Mouse (Mus musculus): Measurements from ENCODE around the gene Olfr1221.
"Not testable (repeated sequence)": the region's sequence is repeated elsewhere in the genome, so short reads cannot be mapped to it uniquely, and the experiment has no call there.

Olfr1221 gene

DNA sequence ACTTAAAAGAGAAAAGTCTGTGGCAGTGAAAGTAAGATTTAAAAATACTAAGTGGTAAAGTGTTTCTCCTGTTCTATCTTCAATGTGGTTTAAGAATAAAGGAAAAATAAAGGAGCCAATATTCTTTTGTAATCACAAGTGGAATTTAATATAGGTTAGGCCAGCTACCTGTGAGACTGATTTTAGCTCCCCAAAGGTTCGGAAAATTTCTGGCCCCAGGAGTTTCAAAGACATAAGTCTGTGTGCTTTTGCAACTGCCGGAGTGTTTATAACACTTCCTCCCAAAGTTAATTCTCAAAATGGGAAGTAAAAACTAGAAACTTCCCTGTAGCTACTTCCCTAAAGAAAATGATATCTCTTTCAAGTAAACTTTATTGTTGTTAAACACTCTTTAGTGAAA, at the start of gene Olfr1221:
Gene Olfr1221, minus strand, starts transcription at position 101 of the 400 bp plus-strand sequence.
- DNase-seq (ENCODE audit: low spot score in 2 of 2), result no peak

DNA sequence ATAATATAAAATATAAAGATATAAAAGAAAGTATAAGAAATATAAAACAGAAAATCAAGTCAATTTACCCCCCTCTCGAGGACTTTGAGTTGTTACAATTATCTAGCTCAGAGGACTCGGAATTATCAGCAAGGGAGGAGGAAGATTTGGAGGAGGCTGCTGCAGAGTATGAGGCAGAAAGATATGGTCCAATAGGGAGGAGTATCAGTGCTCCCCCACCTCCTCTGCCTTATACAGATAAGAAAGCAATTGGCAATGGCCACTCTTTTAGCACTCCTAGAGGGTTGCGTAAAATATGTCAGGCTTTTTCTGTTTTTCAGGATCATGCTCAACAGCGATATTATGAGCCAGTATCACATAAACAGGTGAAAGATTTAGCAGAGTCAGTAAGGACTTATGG, 47.6 kb upstream of the Olfr1221 start:
- not testable (repeated sequence) for DNase-seq (ENCODE audit: low spot score in 2 of 2)

DNA sequence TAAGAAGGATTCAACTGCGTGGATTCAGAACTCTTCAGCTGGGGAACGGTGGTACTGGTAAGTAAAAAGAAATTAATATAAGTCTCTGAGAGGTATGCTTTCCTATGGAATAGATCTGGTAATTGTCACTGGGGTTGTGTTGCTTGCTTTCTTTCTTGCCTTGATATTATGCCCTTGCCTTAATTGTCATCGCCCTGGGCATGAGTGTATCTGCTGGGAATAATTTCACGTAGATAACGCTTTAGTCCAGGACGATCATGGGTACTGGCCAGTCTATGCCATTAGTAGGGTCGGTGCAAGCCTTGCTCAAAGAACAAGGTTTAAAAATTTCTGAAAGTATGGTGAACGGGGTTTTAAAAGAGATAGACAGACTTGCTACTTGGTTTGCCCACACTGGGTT, 46.9 kb upstream of the Olfr1221 start, which contains the start of gene Olfr1224-ps1:
Gene Olfr1224-ps1, minus strand, starts transcription at position 101 of the 400 bp plus-strand sequence.
- not testable (repeated sequence) for DNase-seq (ENCODE audit: low spot score in 2 of 2)

DNA sequence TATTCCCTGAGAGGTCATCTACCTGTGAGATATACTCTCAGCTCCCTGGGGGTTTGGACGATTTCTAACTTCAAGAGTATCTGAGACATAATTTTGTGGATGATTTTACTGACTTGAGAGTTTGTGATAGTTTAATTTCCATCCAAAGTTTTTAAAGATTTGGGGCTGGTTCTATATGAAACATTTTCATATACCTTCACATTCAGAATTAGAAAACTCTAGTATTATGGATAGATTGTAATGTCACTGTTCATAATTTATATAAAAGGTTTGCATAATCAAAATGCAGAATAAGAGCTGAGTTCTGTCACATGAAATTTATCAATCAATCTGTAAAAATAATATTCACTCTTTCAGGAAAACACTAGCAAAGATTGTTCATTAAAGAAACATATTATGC, 34.4 kb upstream of the Olfr1221 start, which contains the start of gene Olfr1223:
Gene Olfr1223, minus strand, starts transcription at position 101 of the 400 bp plus-strand sequence.
- DNase-seq (ENCODE audit: low spot score in 2 of 2), result no peak

DNA sequence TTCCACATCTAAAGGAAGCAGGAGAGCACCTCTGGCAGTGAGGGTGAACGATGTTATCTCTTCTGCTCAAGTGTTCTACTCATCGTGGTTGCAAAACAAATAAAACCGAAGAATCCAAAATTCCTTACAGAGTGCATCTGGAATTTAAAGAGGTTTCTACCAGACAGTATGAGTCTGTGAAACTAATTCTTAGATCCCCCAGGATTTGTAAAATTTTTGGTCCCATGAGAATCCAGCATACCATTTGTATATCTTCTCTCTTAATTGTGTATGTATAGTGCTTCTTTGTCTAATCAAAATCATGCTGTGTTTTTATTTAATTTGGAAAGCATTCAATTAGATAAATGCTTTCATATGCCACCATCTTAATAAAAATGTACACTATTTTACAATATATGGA, 15.9 kb upstream of the Olfr1221 start, which contains the start of gene Olfr1222:
Gene Olfr1222, minus strand, starts transcription at position 101 of the 400 bp plus-strand sequence.
- DNase-seq (ENCODE audit: low spot score in 2 of 2), result no peak

DNA sequence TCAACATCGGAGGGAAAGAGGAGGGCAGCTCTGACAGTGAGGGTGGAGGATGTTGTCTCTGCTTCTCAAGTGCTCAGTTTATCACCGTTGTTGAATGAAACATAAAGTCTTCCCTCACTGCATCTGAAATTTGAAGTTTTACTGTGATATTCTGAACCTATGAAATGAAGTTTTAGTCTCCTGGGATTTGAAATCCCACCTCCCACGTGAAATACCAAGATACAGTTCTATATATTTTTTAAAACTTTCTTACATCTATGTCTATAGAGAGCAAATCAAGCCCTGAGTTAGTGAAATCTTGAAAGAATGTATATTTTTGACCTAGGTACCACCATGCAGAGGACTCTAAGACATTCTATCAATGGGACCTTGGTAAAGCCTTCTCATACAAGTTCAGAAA, 10.3 kb downstream of the Olfr1221 start, which contains the start of gene Olfr1220:
Gene Olfr1220, minus strand, starts transcription at position 101 of the 400 bp plus-strand sequence.
- DNase-seq (ENCODE audit: low spot score in 2 of 2), result no peak

DNA sequence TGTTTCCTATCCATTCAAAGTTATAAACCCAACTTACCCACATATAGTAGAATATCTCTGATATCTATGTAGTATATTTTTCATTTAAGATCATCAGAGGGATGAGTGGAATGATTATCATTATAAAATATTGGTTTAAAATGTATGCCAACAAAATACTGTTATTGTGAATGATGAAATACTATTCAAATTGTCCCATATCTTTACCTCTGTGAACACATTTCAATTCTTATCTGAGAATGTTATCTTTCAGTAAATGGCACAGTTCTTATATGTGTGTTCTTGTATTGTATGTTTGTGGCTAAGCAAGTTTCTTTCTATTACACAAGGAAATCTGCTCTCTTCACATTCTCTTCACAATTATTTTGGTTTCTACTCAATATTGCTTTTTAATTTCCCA, 11.4 kb downstream of the Olfr1221 start:
- no peak for DNase-seq (ENCODE audit: low spot score in 2 of 2)

DNA sequence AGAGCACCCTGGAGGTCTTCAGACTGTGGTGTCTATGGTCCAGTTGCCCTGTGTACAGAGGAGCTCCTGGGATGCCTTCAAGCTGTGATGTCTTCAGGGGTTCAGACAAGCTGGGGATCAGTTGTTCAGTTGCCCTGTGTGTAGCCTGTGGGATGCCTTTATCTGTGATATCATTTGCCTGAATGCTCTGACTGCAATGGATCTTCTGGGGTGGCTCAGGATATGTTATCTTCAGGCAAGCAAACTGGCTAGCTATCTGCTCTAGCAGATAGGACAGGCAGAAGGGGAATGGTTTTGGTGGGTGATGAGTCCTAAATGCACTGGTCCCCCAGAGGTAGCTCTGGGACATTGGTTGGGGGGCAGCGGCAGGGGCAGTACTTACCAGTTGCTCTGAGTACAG, 23.2 kb downstream of the Olfr1221 start:
- DNase-seq (ENCODE audit: low spot score in 2 of 2), result no peak

DNA sequence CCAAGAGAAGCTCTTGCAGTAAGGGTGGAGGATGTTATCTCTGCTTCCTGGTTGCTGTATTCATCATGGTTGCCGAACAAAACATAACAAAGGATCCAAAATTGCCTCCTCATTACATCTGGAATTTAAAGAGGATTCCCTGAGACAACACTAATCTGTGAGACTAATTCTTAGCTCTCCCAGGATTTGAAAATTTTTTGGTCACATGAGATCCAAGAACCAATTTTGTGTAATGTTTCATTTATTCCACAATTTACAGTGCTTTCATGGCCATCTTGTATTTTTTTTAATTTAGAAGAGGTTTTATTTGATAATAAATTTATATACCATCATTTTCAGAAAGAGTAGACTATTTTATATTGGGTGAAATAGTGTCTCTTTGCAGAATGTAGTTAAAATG, 33.7 kb downstream of the Olfr1221 start, which contains the start of gene Olfr1219:
Gene Olfr1219, minus strand, starts transcription at position 101 of the 400 bp plus-strand sequence.
- no peak for DNase-seq (ENCODE audit: low spot score in 2 of 2)

DNA sequence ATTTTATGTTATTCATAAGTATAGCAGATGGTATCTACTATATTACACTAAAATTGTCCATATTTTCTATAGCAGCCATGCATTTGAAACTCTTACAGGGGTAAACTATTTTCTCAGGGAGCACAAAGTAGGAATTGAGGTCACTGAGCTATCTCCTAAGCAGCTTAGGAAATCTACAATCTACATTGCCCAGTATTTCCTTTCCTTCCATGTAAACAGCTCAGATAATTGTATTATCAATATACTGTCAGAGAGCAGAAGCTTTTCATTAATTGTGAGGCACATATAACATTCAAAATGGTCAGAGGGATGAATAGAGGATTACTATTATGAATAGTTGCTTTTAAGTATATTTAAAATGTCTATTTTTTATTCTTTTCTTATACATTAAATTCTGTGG, 35.6 kb downstream of the Olfr1221 start:
- no peak for DNase-seq (ENCODE audit: low spot score in 2 of 2)

DNA sequence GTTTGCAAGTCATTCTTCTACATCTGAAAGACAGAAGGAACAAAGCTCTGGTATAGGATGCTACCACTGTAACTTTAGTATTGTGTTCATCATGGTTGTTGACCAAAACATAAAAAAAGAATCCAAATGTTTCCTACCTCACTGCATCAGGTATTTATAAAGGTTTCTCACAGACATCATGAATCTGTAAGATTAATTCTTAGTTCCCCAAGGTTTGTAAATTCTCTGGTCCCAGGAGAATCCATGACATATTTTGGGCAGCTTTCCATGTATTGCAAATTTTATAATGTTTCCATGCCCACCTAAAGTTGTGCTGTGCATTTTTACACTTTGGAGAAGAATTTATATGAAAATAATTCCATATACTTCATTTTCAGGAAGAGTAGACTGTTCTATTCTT, 56.0 kb downstream of the Olfr1221 start, which contains the start of gene Olfr1218:
Gene Olfr1218, minus strand, starts transcription at position 101 of the 400 bp plus-strand sequence.
- no peak for DNase-seq (ENCODE audit: low spot score in 2 of 2)

Measured in frontal cortex, postnatal 10 days (tissue).